Mouse (Mus musculus): Measurements from ENCODE around the gene Fstl1.

GRCm38 (mm10) chr16:37855583-37855982 is 78.9 kb downstream of the Fstl1 start:
- TF ChIP-seq CTCF (IDR thresholded peaks at IDR 0.05; ENCODE audit: low read depth, low read length) (no peak), POLR2A (IDR thresholded peaks at IDR 0.05; ENCODE audit: borderline replicate concordance, low read depth, low read length) (no peak)

Measured in bone marrow macrophage, adult 2 months (primary cell).